Mouse (Mus musculus) kidney, postnatal 4 days (tissue): ENCODE measurements around the gene Ap3b2.

ENCODE experiments used
- DNase-seq, 2 experiments: peaks; one replicate each; pipeline ENCODE4 v3.0.0; 2021; ENCODE audit warnings: mixed read lengths in 2 of 2

The Ap3b2 gene

GRCm38 (mm10) chr7:81493331-81494021 lies at the start of gene Ap3b2:
Gene Ap3b2, minus strand, starts transcription at chr7:81493925.
- peak; percentile 84 to 89 for DNase-seq

GRCm38 (mm10) chr7:81542934-81543333 lies 49.2 kb upstream of the Ap3b2 start:
- DNase-seq, result no peak

GRCm38 (mm10) chr7:81541924-81542524 lies 48.3 kb upstream of the Ap3b2 start:
- DNase-seq, result no peak

GRCm38 (mm10) chr7:81540999-81541398 lies 47.3 kb upstream of the Ap3b2 start:
- no peak for DNase-seq

- no peak for DNase-seq
Observed at GRCm38 (mm10) chr7:81539565-81539964, 45.8 kb upstream of the Ap3b2 start.

GRCm38 (mm10) chr7:81538070-81538675 lies 44.4 kb upstream of the Ap3b2 start:
- peak; percentile 39 to 63 for DNase-seq

GRCm38 (mm10) chr7:81536478-81536877 lies 42.8 kb upstream of the Ap3b2 start:
- no peak for DNase-seq

- no peak for DNase-seq
Observed at GRCm38 (mm10) chr7:81531462-81531861, 37.7 kb upstream of the Ap3b2 start.

GRCm38 (mm10) chr7:81528918-81529317 lies 35.2 kb upstream of the Ap3b2 start:
- DNase-seq, result no peak

- no peak for DNase-seq
Observed at GRCm38 (mm10) chr7:81523663-81524017, 29.9 kb upstream of the Ap3b2 start.

- peak; percentile 90 to 93 for DNase-seq
Observed at GRCm38 (mm10) chr7:81523008-81523662, 29.4 kb upstream of the Ap3b2 start.

- no peak for DNase-seq
Observed at GRCm38 (mm10) chr7:81516154-81517030, 22.7 kb upstream of the Ap3b2 start.

GRCm38 (mm10) chr7:81514906-81515590 lies 21.3 kb upstream of the Ap3b2 start:
- DNase-seq, result peak; percentile 37 to 51

GRCm38 (mm10) chr7:81501050-81501449 lies 7.3 kb upstream of the Ap3b2 start:
- no peak for DNase-seq

- no peak for DNase-seq
Observed at GRCm38 (mm10) chr7:81498181-81498580, 4.5 kb upstream of the Ap3b2 start, which contains the start of gene BC048679. Gene BC048679, minus strand, starts transcription at chr7:81498281.

GRCm38 (mm10) chr7:81497171-81497570 lies 3.4 kb upstream of the Ap3b2 start:
- no peak for DNase-seq

- no peak for DNase-seq
Observed at GRCm38 (mm10) chr7:81492628-81493027, 1.1 kb downstream of the Ap3b2 start.

GRCm38 (mm10) chr7:81489649-81490048 lies 4.1 kb downstream of the Ap3b2 start:
- DNase-seq, result peak; percentile 43 to 54

- DNase-seq, result no peak
Observed at GRCm38 (mm10) chr7:81480800-81481199, 12.9 kb downstream of the Ap3b2 start.

- DNase-seq, result no peak
Observed at GRCm38 (mm10) chr7:81479531-81480090, 14.1 kb downstream of the Ap3b2 start.

- peak in 1 of 2 experiments; percentile 8 for DNase-seq
Observed at GRCm38 (mm10) chr7:81478261-81478660, 15.5 kb downstream of the Ap3b2 start.

GRCm38 (mm10) chr7:81476833-81477232 lies 16.9 kb downstream of the Ap3b2 start:
- DNase-seq, result peak; percentile 17 to 45
